Mouse (Mus musculus) kidney, embryonic 14.5 days (tissue): ENCODE measurements around the gene 6430548M08Rik. TPM values are rescaled to one million over a fixed set of nuclear protein-coding genes. Genes with fewer than 3 reads are reported as not detected.

Source experiments
- ATAC-seq: fragments of 200-750 bp; cut with Nextera tagmentation; 2 replicates; pipeline ENCODE4 v1.8.0; 2017; ENCODE audit warnings: moderate number of reproducible peaks, mild to moderate bottlenecking, moderate TSS enrichment, moderate library complexity; ENCODE audit not compliant: low FRiP score, low TSS enrichment
- H3K27ac ChIP-seq: fragments of 300-500 bp; sonication (generic); 2 replicates; pipeline ENCODE4 v1.5.1; 2014; ENCODE audit warnings: low read depth, mild to moderate bottlenecking, low read length, moderate library complexity, mixed read lengths
- H3K27me3 ChIP-seq: fragments of 300-500 bp; sonication (generic); 2 replicates; pipeline ENCODE4 v1.6.1; 2014; ENCODE audit warnings: mild to moderate bottlenecking, low read length; ENCODE audit not compliant: control insufficient read depth, insufficient read depth
- H3K36me3 ChIP-seq: fragments of 300-500 bp; sonication (generic); 2 replicates; pipeline ENCODE4 v1.6.1; 2014; ENCODE audit warnings: low read length, mixed read lengths; ENCODE audit not compliant: control insufficient read depth, insufficient read depth
- H3K4me1 ChIP-seq: fragments of 300-500 bp; sonication (generic); 2 replicates; pipeline ENCODE4 v1.6.1; 2014; ENCODE audit warnings: low read length, mixed read lengths; ENCODE audit not compliant: control insufficient read depth, insufficient read depth
- H3K4me2 ChIP-seq: fragments of 300-500 bp; sonication (generic); replicated peaks from 2 replicates; pipeline ENCODE4 v1.6.1; 2014; ENCODE audit warnings: low read depth, mild to moderate bottlenecking, low read length
- H3K4me3 ChIP-seq: fragments of 300-500 bp; sonication (generic); 2 replicates; pipeline ENCODE4 v1.5.1; 2014; ENCODE audit warnings: mild to moderate bottlenecking, low read length
- H3K9ac ChIP-seq: fragments of 300-500 bp; sonication (generic); 2 replicates; pipeline ENCODE4 v1.6.1; 2014; ENCODE audit warnings: low read depth, mild to moderate bottlenecking, low read length, moderate library complexity
- H3K9me3 ChIP-seq: fragments of 300-500 bp; sonication (generic); 2 replicates; pipeline ENCODE4 v1.6.1; 2016; ENCODE audit warnings: low read length; ENCODE audit not compliant: control insufficient read depth
- WGBS: fragments of 180-500 bp; shearing (Covaris S2); extraction: QIAGEN DNeasy Blood & Tissue Kit; methylation state at CpG from one replicate; pipeline ENCODE4 v1.1.7; 2014; 5-methylcytosine and 5-hydroxymethylcytosine counted together
- polyA plus RNA-seq: library from polyadenylated mRNA; unstranded; fragments of >200 nt; fragmentation: Nextera tagmentation; extraction: Ambion mirVana; gene quantifications from 2 replicates; pipeline ENCODE4 v1.2.1, GENCODE M21; 2014

The 6430548M08Rik gene
- polyA plus RNA-seq, 1 experiment from 2014 or later = 3.9 TPM

DNA sequence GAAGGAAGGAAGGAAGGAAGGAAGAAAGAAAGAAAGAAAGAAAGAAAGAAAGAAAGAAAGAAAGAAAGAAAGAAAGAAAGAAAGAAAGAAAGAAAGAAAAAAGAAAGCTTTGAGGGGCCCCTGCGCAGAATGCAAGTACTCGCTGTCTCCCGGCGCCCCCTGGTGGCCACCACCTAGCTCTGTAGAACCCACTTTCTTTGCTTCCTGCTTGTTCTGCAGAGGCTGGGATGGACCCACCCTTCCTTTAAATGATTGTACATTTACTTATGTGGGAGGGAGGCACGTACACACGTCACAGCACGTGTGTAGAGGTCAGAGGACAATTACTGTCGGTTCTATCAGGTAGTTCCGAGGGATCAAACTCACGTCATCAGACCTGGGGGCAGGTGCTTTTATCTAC lies 35.9 kb upstream of the 6430548M08Rik start:
- Histone ChIP-seq H3K4me1 (peaks cover 6% of the 10 kb centered on the region; the same call in 1 of the 2 replicates), H3K27me3 (no peaks in the 10 kb centered on the region), H3K4me2 (no peak overlapping the region), H3K36me3 (peaks cover 24% of the 10 kb centered on the region), H3K4me3 (no peak overlapping the region), H3K9ac (no peak overlapping the region), H3K27ac (no peak overlapping the region), H3K9me3 (no peaks in the 10 kb centered on the region)
- ATAC-seq = peak; percentile 56
- WGBS = 14% methylated on average over 10 of the region's 10 CpGs

- H3K27ac ChIP-seq = no peak overlapping the region
- 66% methylated on average over 5 of the region's 5 CpGs for WGBS
- no peak for ATAC-seq
- H3K4me3 ChIP-seq = no peak overlapping the region
- no peaks in the 10 kb centered on the region for H3K9me3 ChIP-seq
- no peak overlapping the region for H3K4me2 ChIP-seq
- H3K9ac ChIP-seq = no peak overlapping the region
- H3K27me3 ChIP-seq = no peaks in the 10 kb centered on the region
- peaks cover 28% of the 10 kb centered on the region for H3K36me3 ChIP-seq
- peaks cover 6% of the 10 kb centered on the region; the same call in 1 of the 2 replicates for H3K4me1 ChIP-seq
These were observed 34.6 kb upstream of the 6430548M08Rik start for GRCm38 (mm10) chr8:120079361-120079760.

DNA sequence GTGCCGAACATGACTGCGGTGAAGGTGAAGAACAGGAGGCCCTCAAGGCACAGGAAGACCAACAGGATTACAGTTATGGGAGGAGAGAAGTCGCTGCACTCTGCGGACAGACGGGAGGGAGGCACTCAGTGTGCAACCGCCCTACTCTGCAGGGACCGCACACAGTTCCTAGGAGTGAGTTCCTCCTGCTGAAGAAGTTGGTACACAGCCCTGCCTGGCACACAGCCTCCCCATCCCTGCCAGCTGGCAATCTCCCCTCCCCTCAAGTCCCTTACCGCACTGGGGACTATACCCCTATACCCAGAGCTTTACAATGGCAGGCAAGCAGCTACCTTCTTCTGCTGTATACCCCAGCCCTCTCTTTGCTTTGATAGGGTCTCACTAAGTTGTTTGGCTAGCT lies 30.7 kb upstream of the 6430548M08Rik start:
- Histone ChIP-seq H3K27me3 (no peaks in the 10 kb centered on the region), H3K36me3 (peaks cover 63% of the 10 kb centered on the region)
- ATAC-seq = no peak

GRCm38 (mm10) chr8:120084783-120085182 lies 29.2 kb upstream of the 6430548M08Rik start:
- WGBS = 90% methylated on average over 8 of the region's 8 CpGs
- peaks cover 67% of the 10 kb centered on the region for H3K36me3 ChIP-seq
- no peak overlapping the region for H3K4me2 ChIP-seq

More for the DNA sequence above, 30.7 kb upstream of the 6430548M08Rik start:
- Histone ChIP-seq H3K4me2 (no peak overlapping the region), H3K9me3 (no peaks in the 10 kb centered on the region), H3K9ac (no peak overlapping the region), H3K4me3 (no peak overlapping the region), H3K27ac (no peak overlapping the region), H3K4me1 (no peaks in the 10 kb centered on the region)
- 94% methylated on average over 8 of the region's 8 CpGs for WGBS

DNA sequence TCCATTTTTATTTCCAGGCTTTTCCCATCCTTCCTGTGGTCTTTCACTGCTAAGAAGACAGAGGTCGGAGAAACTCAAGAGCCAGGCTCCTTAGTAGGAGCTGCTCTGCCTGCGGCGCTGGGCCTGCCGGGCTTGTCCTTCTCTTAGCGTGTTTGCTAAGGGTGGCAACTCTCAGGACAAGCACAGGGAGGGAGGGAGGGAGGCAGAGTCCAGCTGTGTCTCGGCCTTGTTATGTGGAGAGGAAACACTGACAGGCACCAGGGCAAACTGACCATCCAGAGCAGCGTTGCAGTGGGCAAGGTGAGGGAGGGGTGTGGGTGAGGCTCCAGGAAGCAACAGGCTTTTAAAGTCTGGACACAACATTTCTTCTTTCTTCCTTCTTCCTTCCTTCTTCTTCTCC lies 24.4 kb upstream of the 6430548M08Rik start:
- no peak overlapping the region for H3K4me2 ChIP-seq
- H3K27me3 ChIP-seq = no peaks in the 10 kb centered on the region
- H3K27ac ChIP-seq = no peak overlapping the region
- 80% methylated on average over 7 of the region's 7 CpGs for WGBS
- no peak overlapping the region for H3K9ac ChIP-seq
- no peak overlapping the region for H3K4me3 ChIP-seq
- H3K4me1 ChIP-seq = no peaks in the 10 kb centered on the region
- peaks cover 68% of the 10 kb centered on the region for H3K36me3 ChIP-seq
- H3K9me3 ChIP-seq = no peaks in the 10 kb centered on the region
- ATAC-seq = no peak

More at GRCm38 (mm10) chr8:120084783-120085182, 29.2 kb upstream of the 6430548M08Rik start:
- no peaks in the 10 kb centered on the region for H3K4me1 ChIP-seq
- no peak overlapping the region for H3K4me3 ChIP-seq
- ATAC-seq = no peak
- H3K27me3 ChIP-seq = no peaks in the 10 kb centered on the region
- no peaks in the 10 kb centered on the region for H3K9me3 ChIP-seq
- H3K27ac ChIP-seq = no peak overlapping the region
- no peak overlapping the region for H3K9ac ChIP-seq

DNA sequence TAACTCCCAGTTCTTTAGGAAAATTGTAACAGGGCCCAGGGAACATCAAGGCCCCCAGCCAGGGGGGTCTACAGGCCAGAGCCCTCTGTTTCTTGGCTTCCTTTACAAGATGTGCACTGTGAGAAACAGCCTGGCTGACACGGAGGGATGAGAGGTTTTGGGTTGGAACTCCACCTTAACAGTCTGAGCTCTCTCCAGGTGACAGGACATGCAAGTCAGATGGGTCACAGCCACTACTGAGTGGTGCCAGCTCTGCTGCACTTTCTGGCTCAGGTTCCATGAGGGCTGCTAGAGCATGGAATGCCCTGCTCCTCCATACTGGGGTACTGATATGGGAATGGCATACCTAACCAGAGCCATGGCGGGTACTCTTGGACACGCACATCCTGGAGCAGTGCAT lies 22.9 kb upstream of the 6430548M08Rik start:
- no peak for ATAC-seq

DNA sequence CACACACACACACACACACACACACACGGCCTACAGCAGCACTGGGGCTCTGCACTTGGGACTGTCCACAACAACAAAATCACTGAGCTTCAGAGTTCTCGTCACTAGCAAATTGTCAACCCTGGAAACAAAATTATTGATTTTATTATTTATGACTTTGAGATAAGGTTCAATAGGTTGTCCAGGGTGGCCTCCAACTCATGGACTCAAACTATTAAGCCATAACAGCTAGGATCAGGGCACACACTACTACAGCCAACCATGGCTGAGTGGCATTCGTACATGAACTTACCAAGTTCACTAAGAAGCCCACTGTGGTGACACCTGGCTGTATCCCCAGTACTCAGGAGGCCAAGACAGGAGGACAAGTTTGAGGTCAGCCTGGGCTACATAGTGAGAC lies 20.8 kb upstream of the 6430548M08Rik start:
- H3K4me1 ChIP-seq = no peaks in the 10 kb centered on the region
- H3K27ac ChIP-seq = no peak overlapping the region
- no peak for ATAC-seq
- H3K9ac ChIP-seq = no peak overlapping the region
- H3K4me3 ChIP-seq = no peak overlapping the region
- H3K4me2 ChIP-seq = no peak overlapping the region
- H3K27me3 ChIP-seq = no peaks in the 10 kb centered on the region
- 91% methylated on average over 3 of the region's 3 CpGs for WGBS
- H3K36me3 ChIP-seq = peaks cover 34% of the 10 kb centered on the region
- H3K9me3 ChIP-seq = no peaks in the 10 kb centered on the region

More for the DNA sequence above, 22.9 kb upstream of the 6430548M08Rik start:
- H3K4me2 ChIP-seq = no peak overlapping the region
- H3K9ac ChIP-seq = no peak overlapping the region
- H3K4me3 ChIP-seq = no peak overlapping the region
- peaks cover 53% of the 10 kb centered on the region for H3K36me3 ChIP-seq
- H3K27me3 ChIP-seq = no peaks in the 10 kb centered on the region
- H3K9me3 ChIP-seq = no peaks in the 10 kb centered on the region
- H3K4me1 ChIP-seq = no peaks in the 10 kb centered on the region
- H3K27ac ChIP-seq = no peak overlapping the region
- WGBS = 94% methylated on average over 3 of the region's 3 CpGs

DNA sequence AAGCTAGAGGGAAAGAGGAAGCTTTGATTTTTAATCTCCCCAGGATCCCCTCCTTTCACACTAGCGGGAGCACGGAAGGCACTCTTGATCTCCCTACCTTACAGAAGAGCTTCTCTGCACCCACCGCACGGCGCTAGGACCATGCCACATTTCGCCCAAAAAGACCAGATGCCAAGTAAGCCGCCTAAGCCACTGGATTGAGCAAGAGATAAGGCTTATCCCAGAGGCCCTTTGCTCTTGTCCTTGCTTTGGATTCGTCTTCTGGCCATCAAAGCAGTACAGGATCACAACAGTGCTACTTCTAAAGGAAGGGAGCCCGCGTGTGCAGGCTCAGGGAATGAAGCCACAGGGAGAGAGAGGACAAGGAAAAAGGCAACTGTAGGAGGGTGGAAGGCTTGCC lies 19.2 kb upstream of the 6430548M08Rik start:
- no peak for ATAC-seq
- H3K27me3 ChIP-seq = no peaks in the 10 kb centered on the region
- H3K9ac ChIP-seq = no peak overlapping the region
- WGBS = 90% methylated on average over 10 of the region's 10 CpGs
- H3K4me2 ChIP-seq = no peak overlapping the region
- H3K4me1 ChIP-seq = peaks cover under 1% of the 10 kb centered on the region; the same call in 1 of the 2 replicates
- H3K27ac ChIP-seq = no peak overlapping the region
- peaks cover 31% of the 10 kb centered on the region for H3K36me3 ChIP-seq
- no peaks in the 10 kb centered on the region for H3K9me3 ChIP-seq
- H3K4me3 ChIP-seq = no peak overlapping the region

DNA sequence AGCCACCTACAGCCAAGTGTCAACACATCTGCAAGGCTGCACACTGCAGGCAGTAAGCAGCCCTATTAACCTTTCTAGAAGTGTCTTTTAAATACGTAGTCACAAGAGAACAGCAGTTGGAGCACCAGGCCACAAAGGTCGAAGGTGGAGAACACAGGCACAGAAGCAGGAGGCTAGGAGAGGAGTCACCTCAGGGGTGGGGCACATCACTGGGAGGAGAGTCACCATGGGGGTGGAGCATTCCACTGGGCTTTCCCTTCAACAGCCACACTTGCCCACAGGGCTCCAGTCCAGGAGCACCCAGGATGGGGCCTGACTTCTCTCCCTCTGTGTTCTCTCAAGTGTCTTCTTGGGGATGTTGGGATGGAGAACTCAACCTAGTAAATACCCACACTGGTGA lies 17.5 kb upstream of the 6430548M08Rik start:
- no peak overlapping the region for H3K4me3 ChIP-seq
- no peak for ATAC-seq
- H3K9ac ChIP-seq = no peak overlapping the region
- H3K9me3 ChIP-seq = no peaks in the 10 kb centered on the region
- H3K27me3 ChIP-seq = no peaks in the 10 kb centered on the region
- 70% methylated on average over 2 of the region's 2 CpGs for WGBS
- peaks cover 16% of the 10 kb centered on the region for H3K36me3 ChIP-seq
- no peak overlapping the region for H3K4me2 ChIP-seq
- no peak overlapping the region for H3K27ac ChIP-seq
- peaks cover 8% of the 10 kb centered on the region for H3K4me1 ChIP-seq
